Mouse (Mus musculus): ENCODE measurements at regions not wholly inside any gene's neighbourhood (a gene's known extent, or its start where the extent isn't known, plus 50 kb on each side); places are given as distances from the start of the nearest gene placed in this dataset.

DNA sequence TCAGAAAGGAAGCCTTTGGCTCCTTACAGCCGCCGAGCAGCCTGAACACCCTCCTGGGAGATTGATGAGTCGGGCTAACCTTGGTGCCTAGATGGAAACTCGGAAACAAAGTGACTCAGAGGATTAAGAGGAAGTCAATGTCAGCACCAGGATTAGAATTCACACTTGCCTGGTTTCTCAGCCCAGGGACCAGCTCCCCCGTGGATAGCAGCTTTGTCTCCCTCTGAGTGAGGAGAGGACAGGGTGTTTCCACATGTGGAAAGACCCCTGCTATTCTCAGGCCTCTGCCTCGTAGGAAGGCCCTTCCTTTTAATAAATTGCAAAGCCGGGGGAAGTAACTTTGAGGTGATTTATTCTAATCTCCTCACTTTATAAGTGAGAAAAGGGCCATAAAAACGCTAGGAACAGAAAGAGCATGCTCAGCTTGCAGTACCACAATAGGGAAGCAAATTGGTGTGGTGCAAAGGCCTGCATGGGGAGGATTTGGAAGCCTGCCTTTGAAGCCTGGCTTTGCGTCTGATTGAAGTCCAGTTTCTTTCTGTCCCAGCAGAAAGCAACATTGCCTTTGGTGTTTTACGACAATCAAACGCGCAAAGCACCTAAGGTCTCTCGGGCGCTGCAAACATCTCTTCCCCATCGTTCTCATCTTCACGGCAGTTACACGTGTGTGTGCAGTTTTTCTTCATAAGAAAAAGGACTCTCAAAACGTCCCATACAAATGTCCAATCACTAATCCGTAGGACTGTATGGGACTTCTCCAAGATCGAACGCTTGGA lies 242.8 kb downstream of the Ndfip2 start:
- no peak for DNase-seq (ENCODE audit: low spot score)

DNA sequence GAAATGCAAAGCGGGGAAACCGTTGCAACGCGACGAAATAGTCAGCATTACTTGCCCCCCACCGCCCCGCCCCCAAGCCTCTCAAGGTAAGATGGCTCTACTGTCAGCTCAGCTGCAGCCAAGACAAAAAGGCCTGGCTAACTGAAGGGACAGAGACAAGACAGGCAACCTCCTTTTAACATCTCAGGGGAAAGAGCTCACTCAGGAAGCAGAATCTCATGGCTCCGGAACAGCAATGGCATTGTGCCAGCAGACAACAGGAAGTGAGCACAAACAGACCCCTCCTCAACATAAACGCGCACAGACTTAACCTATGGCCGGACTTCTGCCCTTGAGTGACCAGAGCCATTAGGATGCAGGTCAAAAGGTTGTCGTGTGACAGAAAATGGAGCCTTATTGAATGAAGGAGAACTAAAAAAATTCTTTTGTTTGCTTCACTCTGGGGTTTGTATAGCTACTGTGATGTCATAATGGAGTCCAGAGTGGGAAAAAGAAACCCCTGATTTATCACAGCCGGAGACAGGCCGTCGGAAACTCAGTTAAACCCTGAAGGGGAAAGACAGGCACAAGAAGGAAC lies 241.0 kb downstream of the Ndfip2 start:
- DNase-seq (ENCODE audit: low spot score): no peak

DNA sequence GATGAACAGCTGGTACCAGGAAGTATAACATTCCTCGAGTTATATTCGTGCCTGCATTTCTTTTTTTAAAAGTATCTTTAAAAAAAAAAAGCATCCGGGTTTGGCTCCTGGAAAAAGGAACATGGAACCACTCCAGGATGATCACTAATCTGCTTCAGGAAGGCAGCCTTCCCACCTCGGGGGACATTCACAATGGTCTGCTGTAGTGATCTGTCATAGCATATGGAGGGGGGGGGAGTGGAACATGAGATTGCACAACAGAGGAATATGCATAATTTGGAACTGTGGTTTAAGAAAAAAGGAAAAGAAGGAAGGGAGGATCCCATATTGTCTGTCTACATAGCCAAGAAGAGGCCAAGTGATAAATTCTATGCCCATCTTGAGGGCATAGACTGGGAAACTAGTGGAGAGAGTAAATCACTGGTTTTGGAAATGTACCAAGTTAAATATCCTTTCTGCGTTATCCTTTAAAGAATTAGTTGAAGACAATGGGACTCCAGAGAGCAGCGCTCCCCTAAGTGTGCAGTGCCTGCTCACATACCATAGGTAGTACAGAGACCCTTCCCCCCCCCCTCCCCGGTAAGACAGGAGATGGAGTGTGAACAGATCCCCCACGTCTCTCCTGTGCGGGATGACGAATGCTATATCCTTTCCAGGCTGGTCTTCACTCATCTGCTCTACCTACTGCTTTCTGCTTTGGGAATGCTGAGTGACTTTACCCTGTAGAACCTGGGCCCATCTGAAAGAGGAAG lies 240.0 kb downstream of the Ndfip2 start:
- no peak for DNase-seq (ENCODE audit: low spot score)

DNA sequence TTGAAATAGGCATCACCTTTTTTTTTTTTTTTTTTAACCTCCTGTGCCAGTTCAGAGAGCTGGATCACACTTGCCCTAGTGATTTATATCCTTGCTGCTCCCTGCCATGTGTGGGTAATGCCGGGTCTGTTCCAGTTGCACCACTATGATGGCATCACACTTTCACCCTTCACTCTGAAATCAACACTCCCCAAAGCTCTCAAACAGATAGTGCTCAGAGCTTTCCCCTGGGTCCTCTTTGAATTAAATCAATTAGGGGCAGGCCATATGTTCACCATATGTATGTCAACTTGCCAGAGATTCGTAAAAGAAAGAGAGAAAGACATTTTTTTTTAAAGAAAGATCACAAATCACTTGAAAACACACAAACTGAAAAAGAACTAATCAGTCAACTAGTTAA lies 236.8 kb downstream of the Ndfip2 start:
- DNase-seq (ENCODE audit: low spot score): no peak

- DNase-seq (ENCODE audit: low spot score): no peak
Measured at GRCm38 (mm10) chr14:105494415-105494814, 236.0 kb downstream of the Ndfip2 start.

DNA sequence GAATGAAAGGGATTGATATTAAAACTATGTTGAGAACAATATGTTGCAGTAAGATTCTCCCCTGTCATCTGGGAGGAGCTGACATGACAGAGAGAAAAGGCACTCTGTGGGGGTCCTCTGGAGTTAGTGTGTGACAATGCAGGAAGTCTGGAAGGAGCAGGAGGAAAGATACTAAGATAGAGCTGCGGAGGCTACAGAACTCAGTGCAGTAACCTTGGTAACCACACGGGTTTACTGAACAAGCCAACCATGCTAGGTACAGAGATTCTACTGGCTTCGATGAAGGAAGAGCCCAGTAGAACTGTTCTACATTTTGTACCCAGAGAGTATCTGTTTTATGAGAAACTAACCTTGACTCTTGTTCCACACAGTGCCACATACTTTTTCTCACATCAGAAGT lies 231.8 kb downstream of the Ndfip2 start:
- no peak for DNase-seq (ENCODE audit: low spot score)

DNA sequence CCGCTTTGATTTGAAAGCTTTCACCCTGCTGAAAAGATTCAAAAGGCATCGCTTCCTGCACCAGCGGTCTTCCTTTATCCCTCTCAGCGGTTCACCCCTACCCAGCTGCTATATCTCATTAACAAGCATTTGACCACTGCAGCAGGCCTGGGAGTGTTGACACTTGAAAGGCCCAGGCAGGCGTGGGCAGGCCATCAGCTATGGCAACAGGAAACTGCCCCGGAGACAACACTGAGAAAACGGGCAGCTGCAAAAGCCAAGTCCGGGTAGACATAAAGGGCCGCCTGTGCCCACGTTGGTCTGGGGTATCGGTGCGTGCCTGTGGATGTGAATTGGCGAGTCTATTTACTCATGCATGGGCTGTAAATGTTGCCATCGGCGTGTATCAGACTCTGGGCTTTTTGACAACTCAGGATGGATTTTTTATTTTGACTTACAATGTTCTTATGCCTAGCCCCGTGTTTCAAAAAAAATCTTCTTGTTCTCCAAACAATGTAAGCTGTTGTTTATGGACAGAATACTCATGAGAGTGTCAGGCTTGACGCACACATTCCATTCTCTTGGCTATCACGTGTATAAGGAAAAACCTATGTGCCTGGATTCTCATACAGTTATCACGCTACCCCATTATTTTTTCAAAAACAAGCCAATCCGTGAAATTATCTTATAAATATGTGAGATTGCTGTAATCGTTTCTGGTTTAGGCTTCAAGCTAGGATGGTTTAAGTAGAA lies 225.1 kb downstream of the Ndfip2 start:
- DNase-seq (ENCODE audit: low spot score): peak; percentile 53

DNA sequence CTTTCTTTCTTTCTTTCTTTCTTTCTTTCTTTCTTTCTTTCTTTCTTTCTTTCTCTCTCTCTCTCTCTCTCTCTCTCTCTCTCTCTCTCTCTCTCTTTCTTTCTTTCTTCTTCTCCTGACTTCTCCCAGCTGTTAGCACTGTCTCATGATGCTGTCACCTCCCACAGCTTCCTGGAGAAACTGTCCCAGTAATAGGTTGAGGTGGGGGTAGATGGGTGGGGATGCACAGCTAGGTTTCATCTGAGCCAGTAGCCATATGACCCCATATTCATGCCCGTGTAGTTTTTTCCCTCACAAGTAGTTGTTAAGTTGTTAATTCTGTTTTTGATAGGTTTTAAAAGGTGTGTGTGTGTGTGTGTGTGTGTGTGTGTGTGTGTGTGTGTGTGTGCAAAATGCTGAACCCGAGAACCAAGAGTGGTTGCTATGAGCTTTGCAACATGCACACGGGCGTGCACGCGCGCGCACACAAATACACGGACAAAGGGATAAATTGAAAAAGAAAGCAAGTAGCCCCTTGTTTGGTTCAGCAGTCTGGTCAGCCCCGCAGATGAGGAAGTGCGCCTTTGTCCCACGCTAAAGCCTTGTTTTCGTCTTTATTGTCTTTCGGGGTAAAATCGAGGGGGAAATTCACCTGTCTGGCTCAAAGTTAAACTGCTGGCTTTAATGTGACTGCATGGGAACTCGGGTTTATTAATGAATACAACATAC lies 224.4 kb downstream of the Ndfip2 start:
- no peak for DNase-seq (ENCODE audit: low spot score)

GRCm38 (mm10) chr14:105480048-105480447 lies 221.7 kb downstream of the Ndfip2 start:
- DNase-seq (ENCODE audit: low spot score): no peak

- peak; percentile 61 for DNase-seq (ENCODE audit: low spot score)
Measured at GRCm38 (mm10) chr14:105474991-105475553, 216.7 kb downstream of the Ndfip2 start.

GRCm38 (mm10) chr14:105448919-105449458 lies 190.6 kb downstream of the Ndfip2 start:
- peak; percentile 14 for DNase-seq (ENCODE audit: low spot score)

GRCm38 (mm10) chr14:105447088-105447487 lies 188.7 kb downstream of the Ndfip2 start:
- DNase-seq (ENCODE audit: low spot score): no peak

- peak; percentile 23 for DNase-seq (ENCODE audit: low spot score)
Measured at GRCm38 (mm10) chr14:105435343-105435742, 177.0 kb downstream of the Ndfip2 start.

DNA sequence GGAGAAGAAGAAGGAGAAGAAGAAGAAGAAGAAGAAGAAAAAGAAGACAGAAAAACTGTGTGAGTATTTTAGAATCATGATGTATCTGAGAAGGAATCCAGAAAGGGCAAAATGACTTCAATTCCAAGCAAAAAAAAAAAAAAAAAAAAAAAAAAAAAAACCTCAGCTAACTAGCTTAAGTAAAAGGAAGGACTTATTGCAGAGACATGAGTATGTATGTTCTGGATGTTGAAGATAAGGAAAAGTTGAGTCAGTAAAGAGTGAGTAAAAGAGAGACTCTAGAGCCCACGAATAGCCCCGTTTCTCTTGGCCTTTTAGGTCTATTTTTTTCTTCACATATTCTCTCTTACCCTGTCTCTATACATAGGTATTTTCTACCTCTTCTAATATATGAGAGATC lies 175.1 kb downstream of the Ndfip2 start:
- DNase-seq (ENCODE audit: low spot score): no peak

DNA sequence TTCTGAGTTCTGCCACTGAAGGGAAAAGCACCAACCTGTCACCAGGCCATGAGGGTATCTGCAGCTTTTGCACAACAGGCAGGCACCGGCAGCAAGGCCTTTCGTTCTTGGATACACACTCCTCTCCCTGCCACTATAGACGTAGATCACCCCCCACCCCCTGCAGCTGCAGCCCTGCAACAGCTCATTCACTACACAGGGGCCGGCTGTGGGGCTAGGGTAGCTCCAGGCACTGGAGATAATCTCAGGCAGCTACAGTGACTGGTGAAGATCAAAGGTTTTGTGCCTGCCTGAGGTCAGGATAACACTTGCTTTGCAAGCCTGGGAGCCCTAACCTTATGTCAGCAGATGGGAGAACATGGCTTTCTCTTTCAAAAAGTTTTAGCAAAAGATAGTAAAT lies 174.3 kb downstream of the Ndfip2 start:
- no peak for DNase-seq (ENCODE audit: low spot score)

DNA sequence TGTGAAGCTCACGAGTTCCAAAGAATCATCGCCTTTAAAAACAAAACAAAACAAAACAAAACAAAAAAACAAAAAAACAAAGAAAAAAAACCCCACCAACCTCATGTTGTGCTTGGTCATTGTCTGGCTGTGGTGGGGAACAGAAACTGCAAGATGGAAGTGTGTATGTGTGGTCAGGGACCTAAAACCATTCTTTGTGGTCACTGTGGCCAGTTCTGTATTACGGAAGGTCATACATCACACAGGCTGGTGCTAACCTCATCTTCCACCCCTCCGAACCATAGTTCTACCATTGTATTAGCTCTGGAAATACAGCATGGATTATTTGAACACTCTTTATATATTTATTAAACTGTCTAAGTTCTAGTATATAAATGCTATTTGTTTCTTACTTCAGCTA lies 173.2 kb downstream of the Ndfip2 start:
- DNase-seq (ENCODE audit: low spot score): no peak

DNA sequence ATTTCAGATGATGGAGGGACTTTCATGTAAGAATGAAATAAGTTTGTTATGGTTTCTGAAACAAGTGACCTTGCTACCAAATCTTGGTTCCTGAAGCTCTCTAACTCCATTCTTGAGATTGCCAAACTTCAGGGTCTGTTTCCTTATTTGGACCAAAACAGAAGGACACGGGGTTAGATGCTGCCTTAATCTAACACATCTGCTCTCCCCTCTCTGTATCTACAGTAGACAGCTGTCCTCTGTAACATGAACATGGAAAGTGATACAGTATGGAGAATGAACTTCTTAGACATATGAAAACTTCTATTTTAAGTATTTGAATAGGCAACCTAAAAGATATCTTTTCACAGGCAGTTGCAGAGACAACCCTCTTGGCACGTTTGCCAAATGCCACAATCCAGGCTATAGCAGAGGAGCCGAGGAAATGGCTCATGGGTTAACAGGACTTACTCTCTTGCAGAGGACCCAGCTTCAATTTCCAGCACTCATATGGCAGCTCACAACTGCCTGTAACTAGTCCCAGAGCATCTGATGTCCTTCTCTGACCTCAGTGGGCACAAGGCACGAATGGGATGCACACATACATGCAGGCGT lies 171.4 kb downstream of the Ndfip2 start:
- DNase-seq (ENCODE audit: low spot score): no peak

GRCm38 (mm10) chr14:105427474-105427901 lies 169.1 kb downstream of the Ndfip2 start:
- peak; percentile 14 for DNase-seq (ENCODE audit: low spot score)

DNA sequence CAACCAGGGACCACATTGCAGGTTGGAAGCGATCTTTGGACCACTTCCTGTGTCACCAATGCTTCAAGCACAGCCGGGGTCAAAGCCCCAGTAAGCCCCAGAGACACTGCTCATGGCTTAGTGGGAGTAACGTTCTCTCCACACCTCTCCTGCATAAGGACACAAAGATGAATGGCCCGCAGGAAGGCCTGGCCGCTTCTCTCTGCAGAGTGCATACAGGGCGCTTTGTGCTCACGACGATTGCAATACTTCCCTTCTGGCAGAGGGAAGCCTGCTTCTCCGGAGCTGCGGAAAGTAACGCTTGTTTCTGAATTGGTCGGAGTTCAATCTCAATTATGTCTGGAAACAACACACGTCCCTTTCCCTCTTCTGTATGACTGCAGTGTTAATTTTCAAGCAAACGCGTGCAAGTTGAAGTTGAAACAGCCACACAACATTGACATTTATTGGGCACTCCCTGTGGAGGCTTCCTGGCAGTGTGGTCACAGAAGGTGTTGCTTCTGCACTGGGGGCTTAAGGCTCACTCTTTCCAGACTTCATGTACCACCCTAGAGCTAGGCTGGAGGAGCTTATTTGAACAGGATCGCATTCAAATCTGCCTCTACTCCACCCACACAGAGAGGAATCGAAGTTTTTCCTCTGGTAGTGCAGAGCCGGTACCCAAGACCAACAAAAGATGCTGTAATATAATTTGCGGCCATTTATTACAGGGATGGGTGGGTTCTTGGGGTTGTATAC lies 168.4 kb downstream of the Ndfip2 start:
- DNase-seq (ENCODE audit: low spot score): no peak

- DNase-seq (ENCODE audit: low spot score): no peak
Measured at GRCm38 (mm10) chr14:105417967-105418366, 159.6 kb downstream of the Ndfip2 start.
